Comparison of ENCODE assay signal across 9 mouse cellular contexts in the genomic region with DNA sequence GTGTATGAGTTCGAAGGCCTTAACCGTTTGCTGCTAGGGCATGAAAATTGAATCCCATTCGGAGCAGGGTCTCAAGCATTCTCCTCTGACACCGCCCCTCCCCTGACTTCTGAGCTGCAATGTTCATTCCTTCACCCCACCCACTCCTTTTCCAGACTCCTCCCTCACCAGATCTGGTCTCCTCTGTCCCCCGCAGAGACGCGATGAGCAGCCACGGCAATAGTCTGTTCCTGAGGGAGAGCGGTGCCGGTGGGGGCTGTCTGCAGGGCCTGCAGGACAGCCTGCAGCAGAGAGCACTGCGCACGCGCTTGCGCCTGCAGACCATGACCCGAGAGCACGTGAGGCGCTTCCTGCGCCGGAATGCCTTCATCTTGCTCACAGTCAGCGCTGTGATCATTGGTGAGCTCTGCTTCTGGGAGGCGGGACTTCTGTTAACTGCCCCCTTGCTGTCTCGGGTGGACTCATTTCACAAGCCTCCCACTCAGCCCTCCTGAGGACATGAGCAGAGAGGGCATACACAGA. TPM values are rescaled to one million over a fixed set of nuclear protein-coding genes. Genes with fewer than 3 reads are reported as not detected.
DNase-seq lines count a peak whose midpoint lies in the region; ATAC-seq lines count a peak whose summit lies in the region.
"Had no signal": no experiment of that assay in that cellular context is flagged by ENCODE, and none has a peak within 500 bp of the region (broad histone marks: within the 10 kb centered on the region; RNA-seq: fewer than 3 reads in every experiment).

No protein-coding gene starts in this region.

- peaks cover 12% of the 10 kb centered on the region for H3K4me1 ChIP-seq in forebrain, embryonic 15.5 days
- H3K4me1 ChIP-seq in heart, embryonic 16.5 days (ENCODE audit: control insufficient read depth, insufficient read depth, low read length): peaks cover 2% of the 10 kb centered on the region; the same call in 1 of the 2 replicates
- H3K4me1 ChIP-seq in limb, embryonic 15.5 days: peaks cover 12% of the 10 kb centered on the region; the same call in 1 of the 2 replicates

- H3K27ac ChIP-seq in forebrain, embryonic 15.5 days (replicated peaks): peak overlapping the region; percentile 54
- H3K27ac ChIP-seq in heart, embryonic 16.5 days (ENCODE audit: low read length): peak overlapping the region; percentile 31; the same call in 1 of the 2 replicates
- peak overlapping the region; percentile 51 for H3K27ac ChIP-seq in limb, embryonic 15.5 days
- H3K27ac ChIP-seq: macrophage had no signal

- H3K9me3 ChIP-seq in forebrain, embryonic 15.5 days: no peaks in the 10 kb centered on the region
- H3K9me3 ChIP-seq in heart, embryonic 16.5 days (replicated peaks; ENCODE audit: control insufficient read depth, low read length): no peaks in the 10 kb centered on the region
- no peaks in the 10 kb centered on the region for H3K9me3 ChIP-seq in limb, embryonic 15.5 days

- H3K9ac ChIP-seq in forebrain, embryonic 15.5 days (replicated peaks): peak overlapping the region; percentile 63
- H3K9ac ChIP-seq in heart, embryonic 16.5 days (ENCODE audit: low read length): peak overlapping the region; percentile 69
- H3K9ac ChIP-seq in limb, embryonic 15.5 days: peak overlapping the region; percentile 62

- peak overlapping the region; percentile 54 for H3K4me2 ChIP-seq in forebrain, embryonic 15.5 days (replicated peaks)
- H3K4me2 ChIP-seq in heart, embryonic 16.5 days (ENCODE audit: low read depth, low read length): peak overlapping the region; percentile 85
- H3K4me2 ChIP-seq in limb, embryonic 15.5 days: peak overlapping the region; percentile 70

- DNase-seq in CD4-positive, CD25-positive, alpha-beta regulatory T cell, adult 2 months (ENCODE audit: low read depth, low spot score): peak; percentile 1
- DNase-seq in kidney, postnatal 10 days: peak; percentile 80
- DNase-seq in neural tube, embryonic 10.5 days (ENCODE audit: extremely low spot score, low spot score): peak; percentile 74
- DNase-seq in testis, postnatal 10 days (ENCODE audit: low spot score): peak; percentile 82

- WGBS in forebrain, embryonic 15.5 days: 8% methylated on average over 22 of the region's 22 CpGs
- WGBS in heart, embryonic 16.5 days: 6% methylated on average over 22 of the region's 22 CpGs
- WGBS in limb, embryonic 15.5 days: 3% methylated on average over 22 of the region's 22 CpGs

- no peaks in the 10 kb centered on the region for H3K27me3 ChIP-seq in forebrain, embryonic 15.5 days
- no peaks in the 10 kb centered on the region for H3K27me3 ChIP-seq in heart, embryonic 16.5 days (ENCODE audit: control insufficient read depth, insufficient read depth, low read length)
- H3K27me3 ChIP-seq in limb, embryonic 15.5 days: no peaks in the 10 kb centered on the region

- H3K36me3 ChIP-seq in forebrain, embryonic 15.5 days: no peaks in the 10 kb centered on the region
- H3K36me3 ChIP-seq in heart, embryonic 16.5 days (ENCODE audit: control insufficient read depth, insufficient read depth): no peaks in the 10 kb centered on the region
- H3K36me3 ChIP-seq in limb, embryonic 15.5 days: no peaks in the 10 kb centered on the region

- no peak for ATAC-seq in CD4-positive, CD25-positive, alpha-beta regulatory T cell, adult 4 months
- peak; percentile 97 for ATAC-seq in forebrain, embryonic 15.5 days (replicated peaks)
- ATAC-seq in heart, embryonic 16.5 days (replicated peaks; ENCODE audit: extremely low read depth, insufficient read depth, low FRiP score): peak; percentile 89
- peak; percentile 88 for ATAC-seq in limb, embryonic 15.5 days (ENCODE audit: insufficient number of reproducible peaks, low FRiP score, low TSS enrichment, low read depth)

- peak overlapping the region; percentile 51 for H3K4me3 ChIP-seq in forebrain, embryonic 15.5 days
- peak overlapping the region; percentile 56 for H3K4me3 ChIP-seq in heart, embryonic 16.5 days (ENCODE audit: low read length)
- peak overlapping the region; percentile 52 for H3K4me3 ChIP-seq in limb, embryonic 15.5 days

RNA-seq across cellular contexts. Expression of a gene that starts 7.3 kb away (rescaled TPM):
- polyA plus RNA-seq in CD4-positive, CD25-positive, alpha-beta regulatory T cell, adult 4 months (2017; shearing (Covaris generic)): not detected
- 4.4 and 4.8 TPM in 2 replicates for polyA plus RNA-seq in forebrain, embryonic 15.5 days (2015; fragmentation: Nextera tagmentation; extraction: Ambion mirVana)
- polyA plus RNA-seq in heart, embryonic 16.5 days (2015; fragmentation: Nextera tagmentation; extraction: Ambion mirVana): 0.16 and 0.27 TPM in 2 replicates
- polyA plus RNA-seq in limb, embryonic 15.5 days (2015; fragmentation: Nextera tagmentation; extraction: Ambion mirVana): 0.82 and 1.0 TPM in 2 replicates
- polyA plus RNA-seq: macrophage had no signal

RNA-seq across cellular contexts. Expression of a gene that starts 34.8 kb away (rescaled TPM):
- not detected for polyA plus RNA-seq in CD4-positive, CD25-positive, alpha-beta regulatory T cell, adult 4 months (2017; shearing (Covaris generic))
- polyA plus RNA-seq in forebrain, embryonic 15.5 days (2015; fragmentation: Nextera tagmentation; extraction: Ambion mirVana): 0.10 and 0.18 TPM in 2 replicates
- polyA plus RNA-seq in heart, embryonic 16.5 days (2015; fragmentation: Nextera tagmentation; extraction: Ambion mirVana): not detected in 2 replicates
- 0.10 and 0.14 TPM in 2 replicates for polyA plus RNA-seq in limb, embryonic 15.5 days (2015; fragmentation: Nextera tagmentation; extraction: Ambion mirVana)
- polyA plus RNA-seq: macrophage had no signal

Comparison
In these comparisons a context has a peak if more than half of its experiments do, and no peak if none do; other contexts are left out.
1. DNase-seq: peak in every context shown above with its lines; median percentile 82 in testis, postnatal 10 days; 80 in kidney, postnatal 10 days; 74 in neural tube, embryonic 10.5 days; 1 in CD4-positive, CD25-positive, alpha-beta regulatory T cell, adult 2 months.